Mouse (Mus musculus) layer of hippocampus, postnatal 10 days (tissue): ENCODE measurements around the gene Gm26620. TPM values are rescaled to one million over a fixed set of nuclear protein-coding genes. Genes with fewer than 3 reads are reported as not detected.

Source experiments
- DNase-seq, 2 experiments: peaks; one replicate each; pipeline ENCODE4 v3.0.0; 2021; ENCODE audit warnings: low spot score in 2 of 2
- long read RNA-seq: library from polyadenylated mRNA; stranded (forward); transcript quantifications from one replicate; pipeline ENCODE4 v2.0.0, GENCODE M21; 2023
- total RNA-seq, 2 experiments: library from RNA; stranded (reverse); gene quantifications; 2 replicates each; pipeline ENCODE4 v1.2.3; 2021

Gm26620 gene
- under 1 TPM; 0.62 to 0.87 TPM for total RNA-seq
- long read RNA-seq, partial matches to known transcripts, result 0 of 1 reads
- long read RNA-seq, other reads (novel, unspliced or antisense), result 0 of 1 reads

DNA sequence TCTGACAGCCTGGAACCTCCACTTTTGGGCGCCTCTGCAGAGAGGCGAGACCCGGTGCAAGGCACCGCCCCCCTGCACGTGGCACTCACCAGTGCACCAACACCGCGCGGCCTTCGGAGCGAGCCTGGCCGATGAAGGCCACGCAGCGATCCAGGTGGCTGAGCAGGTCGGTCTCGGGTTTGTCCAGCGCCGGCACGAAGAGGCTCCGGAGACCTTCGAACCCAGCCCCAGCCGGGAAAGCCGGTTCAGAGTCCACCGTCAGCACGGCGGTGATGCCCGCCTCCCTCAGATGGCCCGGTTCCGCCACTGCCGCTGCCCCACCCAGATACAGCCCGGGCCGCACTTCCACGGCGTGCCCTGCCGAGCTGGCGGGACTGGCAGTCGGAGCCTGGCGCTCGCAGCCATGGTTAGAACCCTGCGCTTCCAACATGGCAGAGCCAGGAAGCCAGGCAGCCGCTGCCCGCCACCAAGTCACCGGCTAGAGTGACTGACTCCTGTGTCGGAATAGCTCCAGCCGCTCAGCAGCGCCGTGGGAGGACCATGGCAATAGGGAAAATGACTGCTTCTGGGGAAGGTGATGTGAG lies at the start of gene Gm26620, which contains the start of gene Dusp12:
Gene Gm26620, plus strand, starts transcription at position 88 of the 584 bp plus-strand sequence.
Gene Dusp12, minus strand, starts transcription at position 563 of the 584 bp plus-strand sequence.
- DNase-seq, result peak; percentile 82 to 90

- no peak for DNase-seq
Measured at GRCm38 (mm10) chr1:170839685-170840084, 45.2 kb upstream of the Gm26620 start.

DNA sequence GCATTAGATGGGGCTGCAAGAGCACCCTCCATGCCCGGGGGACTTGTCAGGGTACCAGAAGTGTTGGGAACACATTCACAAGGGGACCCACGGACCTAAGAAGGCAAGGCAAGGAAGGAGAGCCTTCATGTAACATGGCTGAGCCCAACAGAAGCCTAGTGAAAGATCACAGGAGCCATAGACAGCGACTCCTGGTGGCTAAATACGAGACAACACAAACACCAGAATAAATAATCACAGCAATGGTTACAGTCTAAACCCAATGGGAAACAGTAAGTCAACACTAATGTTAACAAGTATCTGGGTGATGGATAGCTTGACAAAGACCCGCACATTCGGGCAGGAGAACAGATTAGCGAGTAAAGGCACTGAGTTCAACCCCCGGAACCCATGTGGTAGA lies 40.5 kb upstream of the Gm26620 start:
- DNase-seq, result no peak

GRCm38 (mm10) chr1:170845448-170846307 lies 39.2 kb upstream of the Gm26620 start:
- no peak for DNase-seq

DNA sequence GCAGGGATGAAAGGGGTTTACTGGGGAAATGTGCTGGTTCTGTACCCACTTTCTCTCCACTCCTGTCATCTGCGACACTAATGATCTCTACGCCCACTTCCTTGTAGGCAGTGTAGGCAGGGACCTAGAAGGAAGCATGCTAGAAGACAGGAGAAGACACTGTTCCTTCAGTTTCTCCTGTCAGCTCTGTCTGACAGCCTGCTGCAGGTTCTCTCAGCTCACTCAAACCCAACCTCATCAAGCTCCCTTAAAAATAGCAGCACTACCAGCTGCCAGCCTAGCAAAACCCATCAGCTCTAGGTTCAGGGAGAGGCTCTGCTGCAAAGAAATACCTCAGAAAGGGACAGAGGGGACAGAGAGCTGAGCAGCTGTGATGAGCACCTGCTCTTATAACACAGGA lies 34.9 kb upstream of the Gm26620 start:
- DNase-seq, result no peak

- no peak for DNase-seq
Measured at GRCm38 (mm10) chr1:170850637-170851624, 33.9 kb upstream of the Gm26620 start.

DNA sequence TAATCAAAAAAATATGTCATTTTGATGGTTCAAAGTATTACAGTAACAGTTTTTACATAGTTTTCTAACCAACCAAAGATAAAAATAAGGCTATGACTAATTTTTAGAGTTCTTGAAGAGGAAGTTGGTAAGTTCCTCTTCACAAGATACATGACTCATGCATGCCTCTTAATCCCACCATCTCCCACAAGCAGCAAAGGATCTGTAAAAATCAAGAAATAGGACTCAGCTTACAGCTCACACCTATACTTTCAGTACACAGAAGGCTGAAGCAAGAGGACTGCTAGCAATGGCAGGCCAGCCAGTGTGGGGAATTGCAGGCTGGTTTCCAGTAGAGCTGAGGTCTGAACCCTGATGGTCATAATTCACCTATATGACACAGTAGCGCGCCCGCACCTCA lies 31.3 kb upstream of the Gm26620 start:
- no peak for DNase-seq

GRCm38 (mm10) chr1:170855056-170855760 lies 29.7 kb upstream of the Gm26620 start:
- no peak for DNase-seq

DNA sequence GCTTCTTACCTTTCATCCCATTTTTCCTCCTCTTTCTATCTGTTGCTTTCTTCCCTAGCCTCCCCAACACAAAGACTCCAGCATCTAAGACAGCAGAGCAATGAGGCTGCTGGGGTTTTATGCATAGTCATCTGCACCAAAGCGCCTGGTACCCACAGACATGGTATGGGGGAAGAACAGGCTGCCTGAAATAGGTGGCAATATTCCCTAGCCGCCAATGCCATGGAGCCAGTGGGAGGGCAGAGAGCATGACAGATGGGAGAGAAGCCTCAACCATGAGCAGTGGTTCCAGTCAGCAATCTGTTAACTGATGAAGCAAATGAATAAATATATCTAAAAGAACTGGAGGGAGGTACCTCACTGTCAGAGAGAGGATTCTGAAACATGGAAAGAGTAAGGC lies 27.5 kb upstream of the Gm26620 start:
- no peak for DNase-seq

GRCm38 (mm10) chr1:170858872-170859271 lies 26.0 kb upstream of the Gm26620 start:
- DNase-seq, result no peak

DNA sequence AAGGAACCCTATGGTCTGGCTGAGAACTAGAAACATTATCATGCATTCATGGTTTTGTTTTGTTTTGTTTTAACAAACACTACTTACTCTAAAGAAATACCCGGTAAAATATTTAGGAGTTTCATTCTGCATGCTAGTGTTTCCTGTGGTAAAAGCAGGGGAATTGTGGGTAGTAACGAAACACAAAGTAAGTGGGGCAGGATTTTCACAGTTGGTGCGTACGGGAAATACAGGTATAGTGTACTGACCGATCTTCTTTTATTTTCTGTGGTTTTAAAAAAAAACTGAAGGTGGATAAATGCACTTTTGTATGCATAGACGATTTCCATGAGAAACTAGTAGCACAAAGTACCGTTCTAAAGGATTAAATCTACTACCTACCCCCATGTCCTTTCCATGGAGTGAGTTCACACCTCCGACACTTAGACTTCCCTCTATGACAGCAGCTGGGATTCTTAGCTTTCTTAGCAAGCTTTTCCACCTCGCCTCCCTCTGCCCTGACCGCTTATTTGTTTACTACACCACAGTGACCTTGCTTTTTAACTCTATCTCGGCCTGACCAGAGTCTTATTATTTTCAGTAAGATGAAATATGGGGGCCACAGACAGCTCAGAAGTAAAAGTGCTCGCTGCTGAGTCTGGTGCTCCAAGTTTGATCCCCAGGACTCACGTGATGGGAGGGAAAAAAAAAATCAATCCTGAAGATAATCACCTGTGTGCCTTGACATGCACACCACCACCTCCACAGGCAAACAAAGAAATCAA lies 23.0 kb upstream of the Gm26620 start:
- no peak for DNase-seq

DNA sequence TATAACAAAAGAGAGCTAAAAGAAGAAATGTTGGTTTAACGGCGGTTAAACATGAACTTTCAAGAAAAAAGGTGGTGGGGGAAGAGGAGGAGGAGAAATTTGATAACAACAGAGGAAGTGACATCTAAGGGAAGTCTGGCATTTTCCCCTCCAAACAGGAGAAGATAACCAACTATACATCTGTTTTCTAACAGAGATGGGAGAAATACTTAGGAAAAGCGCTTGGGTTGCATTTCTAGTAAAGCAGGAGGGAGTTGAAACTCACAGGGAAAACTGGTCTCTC lies 22.5 kb upstream of the Gm26620 start:
- DNase-seq, result no peak

DNA sequence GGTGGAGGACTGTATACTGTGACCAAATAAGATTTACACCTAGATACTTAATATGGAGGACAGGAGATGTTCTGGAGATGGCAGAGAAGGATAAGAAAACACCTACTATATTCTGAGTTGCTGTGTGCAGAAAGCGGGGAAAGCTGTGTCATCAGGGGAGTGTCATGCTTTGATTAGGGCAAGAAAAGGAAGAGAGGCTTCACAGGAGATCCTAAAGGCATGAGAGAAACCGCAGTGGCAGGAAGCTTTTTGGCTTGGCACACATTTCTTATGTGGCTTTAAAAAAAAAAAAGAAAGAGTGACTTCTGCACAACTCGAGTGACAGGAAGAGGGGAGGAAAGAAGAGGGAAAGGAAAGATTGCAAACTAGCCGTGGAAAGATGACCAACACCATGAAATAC lies 21.8 kb upstream of the Gm26620 start:
- no peak for DNase-seq

GRCm38 (mm10) chr1:170864234-170864633 lies 20.6 kb upstream of the Gm26620 start:
- DNase-seq, result no peak

DNA sequence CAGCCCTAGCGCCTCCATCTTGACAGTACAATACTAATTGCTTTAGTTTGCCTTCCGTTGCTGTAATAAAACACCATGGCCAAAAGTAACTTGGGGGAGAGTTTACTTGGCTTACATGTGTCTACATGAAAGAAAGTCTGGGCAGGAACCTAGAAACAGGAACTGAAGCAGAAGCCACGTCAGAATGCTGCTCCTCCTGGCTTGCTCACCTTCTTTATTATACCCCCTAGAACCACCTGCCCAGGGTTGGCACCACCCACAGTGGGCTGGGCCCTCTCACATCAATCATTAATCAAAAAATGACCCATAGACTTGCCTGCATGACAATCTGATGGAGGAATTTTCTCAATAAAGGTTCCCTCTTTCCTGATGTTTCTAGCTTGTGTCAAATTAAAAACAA lies 20.1 kb upstream of the Gm26620 start:
- no peak for DNase-seq

- DNase-seq, result no peak
Measured at GRCm38 (mm10) chr1:170865406-170865805, 19.5 kb upstream of the Gm26620 start.

- DNase-seq, result peak in 1 of 2 experiments; percentile 25
Measured at GRCm38 (mm10) chr1:170866992-170867690, 17.7 kb upstream of the Gm26620 start.

DNA sequence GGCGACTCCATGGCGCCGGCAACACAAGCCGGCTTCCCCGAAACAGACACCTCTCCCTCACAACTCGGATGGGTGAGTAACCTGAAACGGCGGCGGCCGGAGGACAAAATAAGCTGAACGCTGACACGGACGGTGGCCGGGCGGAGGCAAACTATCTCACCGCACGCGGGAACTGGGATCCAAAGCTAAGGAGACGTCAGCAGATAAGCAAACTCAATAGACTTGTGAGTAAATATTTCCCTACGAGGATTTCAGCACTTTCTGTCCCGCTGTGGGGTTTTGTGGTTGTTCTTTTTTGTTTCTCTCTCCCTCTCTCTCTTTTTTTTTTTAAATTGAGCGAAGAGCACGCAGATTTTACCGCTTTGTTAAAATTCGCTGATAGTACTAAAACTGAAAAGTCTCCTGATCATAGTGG lies 17.2 kb upstream of the Gm26620 start, which contains the start of gene Atf6:
Gene Atf6, minus strand, starts transcription at position 81 of the 415 bp plus-strand sequence.
- peak; percentile 97 to 98 for DNase-seq
